Mouse (Mus musculus) small intestine, adult 2 months (tissue): ENCODE data around the gene Klk10. TPM values are rescaled to one million over a fixed set of nuclear protein-coding genes. Genes with fewer than 3 reads are reported as not detected.

Experiments used
- H3K27ac ChIP-seq: fragments of 200-500 bp; 2 replicates; pipeline ENCODE4 v1.5.1; 2012; ENCODE audit warnings: low read depth, low read length, control low read depth, inconsistent platforms; ENCODE audit not compliant: insufficient read depth
- H3K27me3 ChIP-seq: fragments of 200-500 bp; 2 replicates; pipeline ENCODE4 v1.6.1; 2012; ENCODE audit warnings: mild to moderate bottlenecking, moderate library complexity, low read length, inconsistent platforms; ENCODE audit not compliant: control insufficient read depth, insufficient read depth
- H3K36me3 ChIP-seq: fragments of 200-500 bp; 2 replicates; pipeline ENCODE4 v1.6.1; 2012; ENCODE audit warnings: mild to moderate bottlenecking, low read length, control low read depth, inconsistent platforms; ENCODE audit not compliant: control insufficient read depth, insufficient read depth
- H3K4me1 ChIP-seq: fragments of 200-500 bp; 2 replicates; pipeline ENCODE4 v1.6.1; 2012; ENCODE audit warnings: low read length, inconsistent platforms, mixed read lengths; ENCODE audit not compliant: control insufficient read depth, insufficient read depth, insufficient read length
- H3K4me3 ChIP-seq: fragments of 200-500 bp; 2 replicates; pipeline ENCODE4 v1.5.1; 2012; ENCODE audit warnings: low read depth, mild to moderate bottlenecking, control low read depth, inconsistent platforms, low read length, moderate library complexity
- CTCF ChIP-seq: fragments of 200-500 bp; IDR thresholded peaks from 2 replicates; pipeline ENCODE4 v1.5.1; 2012; ENCODE audit warnings: low read depth, mild to moderate bottlenecking, control low read depth, inconsistent platforms, low read length, moderate library complexity, mixed read lengths; ENCODE audit not compliant: insufficient replicate concordance, insufficient read length; ENCODE audit errors: extremely low read depth
- POLR2A ChIP-seq: fragments of 200-500 bp; IDR thresholded peaks from 2 replicates; pipeline ENCODE4 v1.6.1; 2012; ENCODE audit warnings: low read depth, mild to moderate bottlenecking, control low read depth, inconsistent platforms, low read length, moderate library complexity
- WGBS: fragments of 180-500 bp; shearing (Covaris S2); methylation state at CpG from one replicate; pipeline ENCODE4 v1.1.7; 2018; 5-methylcytosine and 5-hydroxymethylcytosine counted together
- polyA plus RNA-seq: library from polyadenylated mRNA; depleted of rRNA; stranded (reverse); fragments of >200 nt; gene quantifications from 2 replicates; pipeline ENCODE4 v1.2.3, GENCODE M21; 2012; rRNA removed

Gene Klk10
- polyA plus RNA-seq, result 0.19 TPM in 2 replicates

DNA sequence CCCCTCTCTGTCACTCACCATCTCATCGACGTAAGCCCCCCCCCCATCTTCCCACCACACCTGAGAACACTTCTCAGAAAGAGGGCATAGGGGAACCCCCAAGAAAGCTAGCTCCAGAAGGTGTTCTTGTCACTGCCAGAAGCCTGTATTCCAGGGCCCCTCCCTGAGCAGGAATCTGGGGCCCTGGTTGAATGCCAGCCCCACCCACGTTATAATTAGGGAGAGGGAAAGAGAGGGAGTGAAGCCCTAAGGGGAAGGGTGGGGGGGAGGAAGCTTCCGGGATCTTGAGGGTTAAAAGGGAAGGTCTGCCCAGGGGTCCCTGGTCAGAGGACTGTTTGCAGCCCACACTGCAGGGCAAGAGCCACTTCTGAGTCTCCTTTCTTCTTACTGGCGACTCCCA is at the start of gene Klk10:
Klk10 (plus strand) TSS at position 290 of the 400 bp plus-strand sequence.
- H3K4me1 ChIP-seq, result 0 out of 2 replicates have a peak, but pooled peaks cover 2% of the 10 kb centered on the region
- no peak within 1 kb of the TSS for H3K27ac ChIP-seq
- TF ChIP-seq POLR2A, result no peak
- TF ChIP-seq CTCF, result no peak
- H3K36me3 ChIP-seq, result no peaks in the 10 kb centered on the region
- no peaks in the 10 kb centered on the region for H3K27me3 ChIP-seq
- 22% methylated on average over 5 of the region's 5 CpGs for WGBS
- no peak within 1 kb of the TSS for H3K4me3 ChIP-seq

DNA sequence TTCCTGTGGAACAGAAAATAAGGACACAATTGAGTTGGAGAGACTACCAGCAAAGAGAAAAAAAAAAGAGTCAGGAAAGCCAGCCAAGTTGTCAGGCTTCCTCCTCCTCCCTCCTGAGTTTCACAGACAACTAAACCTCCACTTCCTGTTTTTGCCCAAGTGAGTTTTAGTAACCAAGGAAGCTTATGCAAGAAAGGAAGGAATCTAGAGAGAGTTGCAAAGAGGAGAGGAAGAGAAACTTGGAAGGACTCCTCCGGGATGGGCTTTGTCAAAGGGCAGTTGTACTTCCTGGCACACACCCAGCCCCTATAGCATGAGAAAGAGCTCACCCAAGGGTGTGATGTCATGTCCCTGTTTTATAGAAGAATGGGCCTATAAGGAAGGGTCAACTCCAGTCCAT is 33.0 kb upstream of the Klk10 start:
- Histone ChIP-seq H3K27me3 (no peaks in the 10 kb centered on the region), H3K4me1 (no peaks in the 10 kb centered on the region), H3K27ac (no peak overlapping the region), H3K36me3 (no peaks in the 10 kb centered on the region), H3K4me3 (no peak overlapping the region)
- 32% methylated on average over 1 of the region's 1 CpGs for WGBS
- no peak for TF ChIP-seq CTCF
- no peak for TF ChIP-seq POLR2A

DNA sequence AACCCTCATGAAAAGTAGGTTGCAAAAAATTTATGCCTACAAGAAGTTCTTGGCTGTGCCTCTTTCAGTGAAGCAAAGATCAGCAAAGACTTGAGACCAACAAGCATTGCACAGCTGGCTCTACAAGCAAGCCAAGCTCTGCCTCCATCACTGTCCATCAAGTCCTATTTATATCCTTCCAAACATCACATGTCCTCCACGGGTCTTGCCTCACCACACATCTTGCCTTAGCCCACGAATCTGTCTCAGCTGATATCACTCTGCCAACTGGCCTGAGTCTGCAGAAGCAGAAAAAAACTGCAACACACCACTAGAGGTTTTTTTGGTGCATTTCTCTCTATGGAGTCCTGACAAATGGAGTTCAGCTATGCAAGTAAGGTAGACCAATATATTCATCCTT is 28.0 kb upstream of the Klk10 start:
- 42% methylated on average over 2 of the region's 2 CpGs for WGBS
- no peak overlapping the region for H3K4me3 ChIP-seq

DNA sequence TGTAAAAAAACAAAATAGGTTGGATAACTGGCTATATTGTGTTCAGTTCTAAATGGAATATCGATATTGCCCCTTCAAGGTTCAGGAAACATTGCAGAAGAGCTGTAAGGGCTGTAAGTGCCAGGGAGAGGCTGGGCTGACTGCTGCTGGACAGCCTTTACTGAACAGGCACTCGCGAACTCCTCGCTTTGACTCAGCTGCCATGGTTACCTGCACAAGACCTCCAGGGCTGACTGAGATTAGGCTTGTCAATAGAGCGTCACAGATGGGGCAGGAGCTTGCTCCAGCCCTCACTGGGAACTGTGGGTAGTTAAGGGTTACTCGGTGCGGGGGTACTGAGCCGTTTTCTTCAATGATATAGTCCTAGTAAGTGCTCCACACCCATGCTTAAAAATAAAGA is 14.4 kb upstream of the Klk10 start:
- H3K36me3 ChIP-seq, result no peaks in the 10 kb centered on the region
- 24% methylated on average over 8 of the region's 8 CpGs for WGBS
- H3K27ac ChIP-seq, result no peak overlapping the region
- TF ChIP-seq CTCF, result no peak
- TF ChIP-seq POLR2A, result no peak
- no peaks in the 10 kb centered on the region for H3K4me1 ChIP-seq
- H3K27me3 ChIP-seq, result no peaks in the 10 kb centered on the region
- H3K4me3 ChIP-seq, result no peak overlapping the region

More for the DNA sequence above, 28.0 kb upstream of the Klk10 start:
- TF ChIP-seq POLR2A, result no peak
- no peak for TF ChIP-seq CTCF
- Histone ChIP-seq H3K36me3 (no peaks in the 10 kb centered on the region), H3K27ac (no peak overlapping the region), H3K27me3 (no peaks in the 10 kb centered on the region), H3K4me1 (no peaks in the 10 kb centered on the region)

DNA sequence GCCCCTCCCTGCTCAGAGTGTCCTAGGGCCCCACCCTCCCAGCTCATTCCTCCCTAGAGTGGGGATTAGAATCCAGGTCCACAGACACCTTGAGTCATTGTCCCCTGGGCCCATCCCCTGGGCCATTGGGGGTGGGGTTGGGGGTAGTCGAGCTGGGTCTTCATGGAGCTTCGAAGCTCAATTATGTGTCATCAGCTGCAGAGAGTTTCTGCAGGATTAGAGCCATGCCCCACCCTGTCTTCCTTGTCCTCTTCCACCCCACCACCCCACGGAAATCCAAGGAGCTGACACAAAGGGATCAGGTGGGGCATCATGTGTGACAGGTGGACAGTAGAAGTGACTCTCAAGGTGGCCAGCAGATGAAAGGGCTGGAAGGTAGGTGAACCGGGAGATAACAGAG is 12.2 kb upstream of the Klk10 start, which contains the start of gene Klk12:
Klk12 (plus strand) TSS at position 301 of the 400 bp plus-strand sequence.
- Histone ChIP-seq H3K36me3 (no peaks in the 10 kb centered on the region), H3K27me3 (no peaks in the 10 kb centered on the region), H3K4me3 (no peak within 1 kb of the TSS), H3K27ac (no peak within 1 kb of the TSS), H3K4me1 (no peaks in the 10 kb centered on the region)
- 59% methylated on average over 4 of the region's 4 CpGs for WGBS
- TF ChIP-seq CTCF, result no peak
- no peak for TF ChIP-seq POLR2A

DNA sequence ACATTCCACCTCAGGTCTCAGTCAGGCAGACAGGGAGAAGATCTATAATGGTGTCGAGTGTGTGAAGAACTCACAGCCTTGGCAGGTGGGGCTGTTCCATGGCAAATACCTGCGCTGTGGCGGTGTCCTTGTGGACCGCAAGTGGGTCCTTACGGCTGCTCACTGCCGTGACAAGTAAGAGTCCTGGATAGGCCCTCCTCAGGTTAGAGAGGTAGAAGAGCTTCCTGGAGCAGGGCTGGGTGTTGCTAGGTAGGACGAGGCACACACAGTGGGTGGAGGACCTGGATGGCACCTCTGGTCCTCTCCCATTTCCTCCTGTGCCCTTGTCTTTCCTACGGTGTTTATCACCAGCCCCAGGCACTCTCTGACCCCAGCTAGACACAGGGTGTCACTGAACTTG is 11.2 kb upstream of the Klk10 start:
- H3K4me3 ChIP-seq, result no peak overlapping the region
- no peak for TF ChIP-seq CTCF
- TF ChIP-seq POLR2A, result no peak
- no peaks in the 10 kb centered on the region for H3K36me3 ChIP-seq
- no peaks in the 10 kb centered on the region for H3K4me1 ChIP-seq
- H3K27ac ChIP-seq, result no peak overlapping the region
- H3K27me3 ChIP-seq, result no peaks in the 10 kb centered on the region
- WGBS, result 87% methylated on average over 8 of the region's 8 CpGs

DNA sequence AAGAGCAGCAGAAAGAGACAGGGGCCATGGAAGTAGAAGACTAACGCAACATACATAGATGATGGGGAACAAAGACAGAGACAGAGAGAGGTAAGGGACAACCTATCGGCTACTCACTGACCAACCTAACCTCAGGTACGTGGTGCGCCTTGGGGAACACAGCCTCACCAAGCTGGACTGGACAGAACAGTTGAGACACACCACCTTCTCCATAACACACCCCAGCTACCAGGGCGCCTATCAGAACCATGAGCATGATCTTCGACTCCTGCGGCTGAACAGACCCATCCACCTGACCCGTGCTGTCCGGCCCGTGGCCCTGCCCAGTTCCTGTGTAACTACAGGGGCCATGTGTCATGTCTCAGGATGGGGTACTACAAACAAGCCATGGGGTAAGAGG is 10.1 kb upstream of the Klk10 start:
- 91% methylated on average over 10 of the region's 10 CpGs for WGBS
- Histone ChIP-seq H3K36me3 (no peaks in the 10 kb centered on the region), H3K4me3 (no peak overlapping the region), H3K27ac (no peak overlapping the region), H3K4me1 (no peaks in the 10 kb centered on the region), H3K27me3 (no peaks in the 10 kb centered on the region)
- no peak for TF ChIP-seq POLR2A

DNA sequence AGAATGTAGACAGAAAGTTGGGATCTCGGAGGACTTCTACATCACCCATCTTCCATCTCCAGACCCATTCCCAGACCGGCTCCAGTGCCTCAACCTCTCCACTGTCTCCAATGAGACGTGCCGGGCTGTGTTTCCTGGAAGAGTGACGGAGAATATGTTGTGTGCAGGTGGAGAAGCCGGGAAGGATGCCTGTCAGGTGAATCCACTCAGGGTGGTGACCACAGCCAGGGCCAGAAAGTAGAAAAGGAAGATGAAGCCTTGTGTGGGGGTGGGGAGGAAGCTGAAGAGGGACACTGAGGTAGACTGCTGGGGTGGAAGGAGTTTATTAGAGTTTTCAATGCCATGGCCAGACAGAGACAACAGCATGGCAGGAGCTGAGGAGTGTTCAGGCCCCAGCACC is 8.9 kb upstream of the Klk10 start:
- 89% methylated on average over 6 of the region's 6 CpGs for WGBS
- H3K4me1 ChIP-seq, result no peaks in the 10 kb centered on the region
- no peak overlapping the region for H3K27ac ChIP-seq
- no peak overlapping the region for H3K4me3 ChIP-seq
- no peaks in the 10 kb centered on the region for H3K27me3 ChIP-seq
- TF ChIP-seq CTCF (no peak), POLR2A (no peak)
- no peaks in the 10 kb centered on the region for H3K36me3 ChIP-seq
